In the genomic region with DNA sequence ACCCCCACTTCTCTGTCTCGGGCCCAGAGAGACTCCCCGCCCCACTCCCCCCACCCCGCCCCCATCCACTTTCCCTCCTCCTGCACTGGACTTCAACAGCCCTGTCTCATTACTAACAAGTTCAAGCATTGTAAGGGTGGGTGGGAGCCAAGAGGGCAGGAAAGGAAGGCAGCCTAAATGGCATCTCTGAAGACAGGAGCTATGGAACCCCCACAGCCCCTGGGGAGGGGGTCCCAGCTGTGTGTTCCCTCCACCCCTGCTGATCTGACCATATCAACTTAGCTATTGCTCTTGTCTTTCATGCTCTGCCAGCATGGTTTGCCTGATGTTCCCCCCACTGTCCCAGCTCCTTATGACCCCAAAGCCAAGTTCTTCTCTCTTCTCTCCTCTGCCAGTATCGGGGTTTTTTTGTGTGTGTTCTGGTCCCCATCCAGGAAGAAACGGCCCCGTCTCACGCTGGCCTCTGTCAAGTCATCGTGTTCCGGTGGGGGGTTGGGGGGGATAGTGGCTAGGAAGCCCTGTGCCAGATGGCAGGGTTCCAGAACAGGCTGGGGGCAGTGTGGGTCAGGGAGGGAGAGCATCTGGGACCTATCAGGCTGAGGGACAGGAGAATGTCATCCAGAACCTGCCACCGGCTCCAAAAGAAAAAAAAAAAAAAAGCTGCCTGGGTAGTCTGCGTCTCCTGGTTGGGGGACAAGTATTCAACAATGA, we compare ENCODE assay signal across 9 mouse cellular contexts. TPM values are rescaled to one million over a fixed set of nuclear protein-coding genes. Genes with fewer than 3 reads are reported as not detected.
DNase-seq lines count a peak whose midpoint lies in the region; ATAC-seq and TF ChIP-seq lines count a peak whose summit lies in the region.
"Had no signal": no experiment of that assay in that cellular context is flagged by ENCODE, and none has a peak within 500 bp of the region (broad histone marks: within the 10 kb centered on the region; RNA-seq: fewer than 3 reads in every experiment).

No protein-coding gene starts in this region.

- peak; percentile 31; the same call in 1 of the 2 replicates for ATAC-seq in stomach, postnatal 0 days (ENCODE audit: low FRiP score, low TSS enrichment)

- intact Hi-C loops in left cerebral cortex, postnatal 25 days (cut with DNase I) = no loop called here

- H3K36me3 ChIP-seq in limb, embryonic 10.5 days = no peaks in the 10 kb centered on the region
- H3K36me3 ChIP-seq in stomach, postnatal 0 days (ENCODE audit: control insufficient read depth, insufficient read depth, low read length) = no peaks in the 10 kb centered on the region

- peak overlapping the region; percentile 56 for H3K27ac ChIP-seq in limb, embryonic 10.5 days
- peak overlapping the region; percentile 63 for H3K27ac ChIP-seq in stomach, postnatal 0 days (replicated peaks)

- TF ChIP-seq EP300 in stomach, postnatal 0 days (optimal IDR thresholded peaks at IDR 0.05) = no peak

- WGBS in limb, embryonic 10.5 days = 23% methylated on average over 11 of the region's 11 CpGs
- 25% methylated on average over 11 of the region's 11 CpGs for WGBS in stomach, postnatal 0 days

- 0 out of 2 replicates have a peak, but pooled peaks cover 1% of the 10 kb centered on the region for H3K9me3 ChIP-seq in limb, embryonic 10.5 days (replicated peaks)
- peaks cover 2% of the 10 kb centered on the region; the same call in 1 of the 2 replicates for H3K9me3 ChIP-seq in stomach, postnatal 0 days (ENCODE audit: control insufficient read depth, low read length)

- peak; percentile 37 for DNase-seq in adrenal gland, adult 2 months
- no peak for DNase-seq in adrenal gland, adult 8-10 months
- DNase-seq in retina, postnatal 1 day = peak; percentile 50
- no peak for DNase-seq in retina, embryonic 14.5 days (ENCODE audit: low spot score)
- DNase-seq in limb, embryonic 10.5 days (ENCODE audit: low spot score) = peak; percentile 44
- DNase-seq in stomach, postnatal 0 days (ENCODE audit: low spot score) = peak; percentile 28
- no peak for DNase-seq in left cerebral cortex, postnatal 25 days (ENCODE audit: low spot score in 2 of 2)
- DNase-seq in layer of hippocampus, adult 11-12 months (ENCODE audit: low spot score) = no peak
- DNase-seq: right cerebral cortex, postnatal 25 days had no signal

- no peak overlapping the region for H3K9ac ChIP-seq in stomach, postnatal 0 days (ENCODE audit: low read length)

- peaks cover 31% of the 10 kb centered on the region for H3K4me1 ChIP-seq in limb, embryonic 10.5 days
- H3K4me1 ChIP-seq in stomach, postnatal 0 days (replicated peaks; ENCODE audit: control insufficient read depth, insufficient read depth) = no peaks in the 10 kb centered on the region

- TF ChIP-seq CTCF in stomach, postnatal 0 days (IDR thresholded peaks at IDR 0.05; ENCODE audit: low read depth) = no peak

- no peaks in the 10 kb centered on the region for H3K27me3 ChIP-seq in limb, embryonic 10.5 days (ENCODE audit: low read depth, poor library complexity, severe bottlenecking)
- no peaks in the 10 kb centered on the region for H3K27me3 ChIP-seq in stomach, postnatal 0 days (ENCODE audit: control insufficient read depth, insufficient read depth, low read length)

- H3K4me2 ChIP-seq in stomach, postnatal 0 days (replicated peaks; ENCODE audit: low read depth) = peak overlapping the region; percentile 38

- H3K4me3 ChIP-seq in limb, embryonic 10.5 days = 0 out of 2 replicates have a peak overlapping the region, but pooled peaks have one; percentile 12
- no peak overlapping the region for H3K4me3 ChIP-seq in stomach, postnatal 0 days (ENCODE audit: low read depth, low read length)

RNA-seq across cellular contexts. Expression of gene Col13a1, which starts 58.1 kb away (rescaled TPM):
- 1 to 10 TPM; 5.7 to 9.0 TPM for total RNA-seq in adrenal gland, adult 2 months (2021)
- 2.7 and 3.2 TPM in 2 replicates for polyA plus RNA-seq in adrenal gland, adult 2 months (2012; rRNA removed)
- 10 to 100 TPM in 2 of 4 experiments, 1 to 10 TPM in 2; 7.9 to 12.3 (median 10.3) TPM for total RNA-seq in adrenal gland, adult 8-10 months (2022)
- 2.7 and 2.9 TPM in 2 replicates for polyA plus RNA-seq in limb, embryonic 10.5 days (2016; fragmentation: Nextera tagmentation; extraction: Ambion mirVana)
- polyA plus RNA-seq in stomach, postnatal 0 days (2015; fragmentation: Nextera tagmentation; extraction: Ambion mirVana) = 2.3 and 3.3 TPM in 2 replicates
- total RNA-seq in left cerebral cortex, postnatal 25 days (2021) = 1 to 10 TPM; 1.1 to 1.3 TPM

Comparison
In these comparisons a context has a peak if more than half of its experiments do, and no peak if none do; other contexts are left out.
1. DNase-seq: peak in adrenal gland, adult 2 months (single experiment), retina, postnatal 1 day (single experiment), limb, embryonic 10.5 days (single experiment) and stomach, postnatal 0 days (single experiment); none in adrenal gland, adult 8-10 months (single experiment), retina, embryonic 14.5 days (single experiment), left cerebral cortex, postnatal 25 days (0 of 2) and layer of hippocampus, adult 11-12 months (single experiment).